Mouse (Mus musculus): ENCODE data around the gene Gm49394. TPM values are rescaled to one million over a fixed set of nuclear protein-coding genes. Genes with fewer than 3 reads are reported as not detected.
A peak's percentile ranks its signal among the peaks of the same experiment; 100 is the strongest.

Gm49394 gene
- polyA plus RNA-seq, 1 experiment from 2014 or later: 0.07 TPM

DNA sequence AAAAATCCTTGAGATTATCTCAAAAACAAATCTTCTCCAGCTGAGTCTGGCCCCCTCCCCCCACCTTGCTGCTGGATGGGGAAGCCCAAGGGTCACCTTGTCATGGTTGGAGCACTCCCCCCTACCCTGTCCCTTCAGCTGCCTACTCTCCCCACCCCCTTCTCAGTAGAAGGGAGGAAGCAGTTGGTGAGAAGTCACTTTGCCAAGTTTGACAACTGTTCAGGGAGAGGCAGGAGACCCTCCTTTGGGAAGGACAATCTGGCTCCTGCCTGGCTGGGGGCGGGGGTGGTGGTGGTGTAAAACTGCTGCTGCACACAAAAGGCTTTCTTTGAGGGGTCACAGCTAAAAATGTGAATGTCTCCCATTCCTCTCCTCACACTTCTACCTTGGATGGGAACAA lies 1.4 kb downstream of the Gm49394 start:
- 93% methylated on average over 1 of the region's 1 CpGs for WGBS

DNA sequence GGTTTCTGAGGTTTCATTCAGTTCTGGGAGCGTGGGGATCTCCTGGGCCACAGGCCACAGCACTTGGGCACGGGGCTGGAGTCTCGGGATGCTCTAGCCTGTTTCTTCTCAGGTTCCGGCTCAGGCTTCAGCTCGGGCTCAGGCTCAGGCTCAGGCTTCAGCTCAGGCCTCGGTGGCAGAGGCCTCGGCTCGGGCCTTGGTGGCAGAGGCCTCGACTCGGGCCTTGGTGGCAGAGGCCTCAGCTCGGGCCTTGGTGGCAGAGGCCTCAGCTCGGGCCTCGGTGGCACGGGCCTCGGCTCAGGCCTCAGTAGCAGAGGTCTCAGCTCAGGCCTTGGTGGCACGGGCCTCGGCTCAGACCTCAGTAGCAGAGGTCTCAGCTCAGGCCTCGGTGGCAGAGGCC lies 2.2 kb downstream of the Gm49394 start:
- Histone ChIP-seq H3K9ac (replicated peaks; ENCODE audit: low read length) (no peak overlapping the region), H3K27ac (ENCODE audit: low read length) (peak overlapping the region; percentile 35), H3K27me3 (ENCODE audit: insufficient read depth, low read length) (peaks cover 44% of the 10 kb centered on the region), H3K4me1 (ENCODE audit: insufficient read depth, low read length) (peaks cover 14% of the 10 kb centered on the region; the same call in 1 of the 2 replicates), H3K9me3 (ENCODE audit: low read length) (peaks cover 26% of the 10 kb centered on the region), H3K4me2 (replicated peaks; ENCODE audit: low read depth, low read length) (no peak overlapping the region), H3K36me3 (ENCODE audit: insufficient read depth, low read length) (peaks cover 19% of the 10 kb centered on the region; the same call in 1 of the 2 replicates), H3K4me3 (ENCODE audit: low read length) (no peak overlapping the region)
- ATAC-seq (ENCODE audit: low FRiP score, low TSS enrichment): no peak
- 95% methylated on average over 18 of the region's 18 CpGs for WGBS

More for the DNA sequence above, 1.4 kb downstream of the Gm49394 start:
- Histone ChIP-seq H3K27me3 (ENCODE audit: insufficient read depth, low read length) (peaks cover 35% of the 10 kb centered on the region), H3K4me1 (ENCODE audit: insufficient read depth, low read length) (peaks cover 12% of the 10 kb centered on the region; the same call in 1 of the 2 replicates), H3K36me3 (ENCODE audit: insufficient read depth, low read length) (peaks cover 19% of the 10 kb centered on the region; the same call in 1 of the 2 replicates), H3K9ac (replicated peaks; ENCODE audit: low read length) (no peak overlapping the region), H3K4me3 (ENCODE audit: low read length) (no peak overlapping the region), H3K9me3 (ENCODE audit: low read length) (peaks cover 26% of the 10 kb centered on the region), H3K4me2 (replicated peaks; ENCODE audit: low read depth, low read length) (no peak overlapping the region), H3K27ac (ENCODE audit: low read length) (no peak overlapping the region)
- no peak for ATAC-seq (ENCODE audit: low FRiP score, low TSS enrichment)

- Histone ChIP-seq H3K27ac (ENCODE audit: low read length) (peak within 1 kb of the TSS; percentile 58), H3K4me1 (ENCODE audit: insufficient read depth, low read length) (peaks cover 14% of the 10 kb centered on the region; the same call in 1 of the 2 replicates), H3K4me3 (ENCODE audit: low read length) (peak within 1 kb of the TSS; percentile 11), H3K4me2 (replicated peaks; ENCODE audit: low read depth, low read length) (peak within 1 kb of the TSS; percentile 10; the same call in 1 of the 2 replicates), H3K9ac (replicated peaks; ENCODE audit: low read length) (peak within 1 kb of the TSS; percentile 2; the same call in 1 of the 2 replicates), H3K27me3 (ENCODE audit: insufficient read depth, low read length) (peaks cover 47% of the 10 kb centered on the region), H3K36me3 (ENCODE audit: insufficient read depth, low read length) (peaks cover 19% of the 10 kb centered on the region; the same call in 1 of the 2 replicates), H3K9me3 (ENCODE audit: low read length) (peaks cover 26% of the 10 kb centered on the region)
- 63% methylated on average over 2 of the region's 2 CpGs for WGBS
- ATAC-seq (ENCODE audit: low FRiP score, low TSS enrichment): peak; percentile 24; the same call in 1 of the 2 replicates
Observed at GRCm38 (mm10) chr7:142666659-142667058, 3.1 kb downstream of the Gm49394 start, which contains the start of gene Igf2. Gene Igf2, minus strand, starts transcription at chr7:142666816.

GRCm38 (mm10) chr7:142666109-142666508 lies 3.6 kb downstream of the Gm49394 start:
- H3K27me3 ChIP-seq (ENCODE audit: insufficient read depth, low read length): peaks cover 50% of the 10 kb centered on the region
- no peak for ATAC-seq (ENCODE audit: low FRiP score, low TSS enrichment)
- H3K9ac ChIP-seq (replicated peaks; ENCODE audit: low read length): peak overlapping the region; percentile 2; the same call in 1 of the 2 replicates
- 76% methylated on average over 4 of the region's 4 CpGs for WGBS
- H3K4me3 ChIP-seq (ENCODE audit: low read length): peak overlapping the region; percentile 11
- H3K4me1 ChIP-seq (ENCODE audit: insufficient read depth, low read length): peaks cover 14% of the 10 kb centered on the region; the same call in 1 of the 2 replicates
- H3K9me3 ChIP-seq (ENCODE audit: low read length): peaks cover 24% of the 10 kb centered on the region
- H3K36me3 ChIP-seq (ENCODE audit: insufficient read depth, low read length): peaks cover 17% of the 10 kb centered on the region; the same call in 1 of the 2 replicates
- 0 out of 2 replicates have a peak overlapping the region, but pooled peaks have one; percentile 10 for H3K4me2 ChIP-seq (replicated peaks; ENCODE audit: low read depth, low read length)
- H3K27ac ChIP-seq (ENCODE audit: low read length): peak overlapping the region; percentile 58

GRCm38 (mm10) chr7:142665364-142665763 lies 4.4 kb downstream of the Gm49394 start:
- Histone ChIP-seq H3K4me1 (ENCODE audit: insufficient read depth, low read length) (peaks cover 14% of the 10 kb centered on the region; the same call in 1 of the 2 replicates), H3K36me3 (ENCODE audit: insufficient read depth, low read length) (0 out of 2 replicates have a peak, but pooled peaks cover 14% of the 10 kb centered on the region), H3K9ac (replicated peaks; ENCODE audit: low read length) (no peak overlapping the region), H3K27ac (ENCODE audit: low read length) (no peak overlapping the region), H3K4me3 (ENCODE audit: low read length) (no peak overlapping the region), H3K4me2 (replicated peaks; ENCODE audit: low read depth, low read length) (0 out of 2 replicates have a peak overlapping the region, but pooled peaks have one; percentile 69), H3K27me3 (ENCODE audit: insufficient read depth, low read length) (peaks cover 58% of the 10 kb centered on the region), H3K9me3 (ENCODE audit: low read length) (peaks cover 19% of the 10 kb centered on the region)
- 39% methylated on average over 5 of the region's 5 CpGs for WGBS
- ATAC-seq (ENCODE audit: low FRiP score, low TSS enrichment): no peak

DNA sequence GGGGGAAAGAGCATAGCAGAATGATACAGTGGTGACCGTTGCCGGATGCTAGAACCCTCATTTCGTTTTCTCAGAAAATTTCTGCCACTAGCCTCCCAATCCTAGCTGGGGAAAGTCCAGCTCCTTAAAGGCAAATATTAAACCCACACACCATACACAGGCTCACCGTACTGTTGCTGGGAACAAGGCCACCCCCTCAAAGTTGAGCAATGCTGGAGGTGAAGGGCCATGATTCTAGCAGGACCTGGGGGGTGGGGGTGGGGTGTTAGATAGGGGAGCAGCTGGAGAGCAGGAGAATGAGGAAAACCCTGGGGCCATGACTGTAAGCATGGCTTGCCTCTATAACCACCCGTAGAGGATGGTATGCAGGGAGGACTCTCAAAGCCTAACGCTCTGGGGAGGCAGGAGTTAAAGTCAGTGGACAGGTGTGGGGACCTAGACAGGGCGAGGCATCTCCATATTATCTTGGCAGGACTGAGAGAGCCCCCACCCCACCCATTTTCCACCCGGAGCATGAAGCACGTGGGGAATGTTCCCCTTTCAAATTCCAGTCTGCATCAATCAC lies 5.2 kb downstream of the Gm49394 start:
- WGBS: 10% methylated on average over 9 of the region's 9 CpGs
- Histone ChIP-seq H3K9me3 (ENCODE audit: low read length) (peaks cover 10% of the 10 kb centered on the region), H3K4me3 (ENCODE audit: low read length) (peak overlapping the region; percentile 51), H3K27ac (ENCODE audit: low read length) (no peak overlapping the region), H3K36me3 (ENCODE audit: insufficient read depth, low read length) (0 out of 2 replicates have a peak, but pooled peaks cover 9% of the 10 kb centered on the region), H3K9ac (replicated peaks; ENCODE audit: low read length) (peak overlapping the region; percentile 50), H3K4me2 (replicated peaks; ENCODE audit: low read depth, low read length) (peak overlapping the region; percentile 69), H3K27me3 (ENCODE audit: insufficient read depth, low read length) (peaks cover 66% of the 10 kb centered on the region), H3K4me1 (ENCODE audit: insufficient read depth, low read length) (peaks cover 14% of the 10 kb centered on the region; the same call in 1 of the 2 replicates)
- ATAC-seq (ENCODE audit: low FRiP score, low TSS enrichment): no peak

DNA sequence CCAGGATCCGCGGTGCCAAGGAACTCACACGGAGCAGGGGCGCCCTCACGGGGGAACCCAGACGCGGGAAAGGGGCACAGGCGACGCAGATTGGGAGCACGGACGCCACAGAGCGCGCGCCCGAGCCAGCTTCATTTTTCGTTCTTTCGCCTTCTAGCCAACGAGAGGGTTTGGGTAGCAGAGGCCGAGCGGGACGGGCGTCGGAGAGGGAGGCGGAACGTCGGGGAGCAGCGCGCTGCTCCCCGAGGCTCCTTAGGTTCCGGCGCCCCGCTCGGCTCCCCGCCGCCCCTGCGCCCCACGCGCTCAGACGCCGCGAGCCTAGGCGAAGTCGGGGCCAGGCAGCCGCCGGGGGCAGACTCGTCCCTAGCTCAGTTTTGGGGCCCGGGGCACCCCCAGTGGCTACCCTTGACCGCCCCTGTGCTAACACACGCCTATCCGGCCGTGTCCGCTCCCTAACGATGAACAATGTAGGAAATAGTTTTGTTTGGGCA lies 5.8 kb downstream of the Gm49394 start:
- H3K4me3 ChIP-seq (ENCODE audit: low read length): peak overlapping the region; percentile 51
- 1% methylated on average over 53 of the region's 53 CpGs for WGBS
- no peak for ATAC-seq (ENCODE audit: low FRiP score, low TSS enrichment)

GRCm38 (mm10) chr7:142663151-142663550 lies 6.6 kb downstream of the Gm49394 start:
- Histone ChIP-seq H3K27me3 (ENCODE audit: insufficient read depth, low read length) (peaks cover 79% of the 10 kb centered on the region), H3K9ac (replicated peaks; ENCODE audit: low read length) (peak overlapping the region; percentile 46; the same call in 1 of the 2 replicates), H3K4me1 (ENCODE audit: insufficient read depth, low read length) (peaks cover 25% of the 10 kb centered on the region), H3K4me2 (replicated peaks; ENCODE audit: low read depth, low read length) (peak overlapping the region; percentile 69), H3K27ac (ENCODE audit: low read length) (no peak overlapping the region), H3K9me3 (ENCODE audit: low read length) (no peaks in the 10 kb centered on the region), H3K4me3 (ENCODE audit: low read length) (peak overlapping the region; percentile 51), H3K36me3 (ENCODE audit: insufficient read depth, low read length) (0 out of 2 replicates have a peak, but pooled peaks cover 9% of the 10 kb centered on the region)
- WGBS: 34% methylated on average over 5 of the region's 5 CpGs
- ATAC-seq (ENCODE audit: low FRiP score, low TSS enrichment): no peak

More for the DNA sequence above, 5.8 kb downstream of the Gm49394 start:
- peak overlapping the region; percentile 69 for H3K4me2 ChIP-seq (replicated peaks; ENCODE audit: low read depth, low read length)
- peak overlapping the region; percentile 50 for H3K9ac ChIP-seq (replicated peaks; ENCODE audit: low read length)
- peaks cover 19% of the 10 kb centered on the region; the same call in 1 of the 2 replicates for H3K4me1 ChIP-seq (ENCODE audit: insufficient read depth, low read length)
- peaks cover 72% of the 10 kb centered on the region for H3K27me3 ChIP-seq (ENCODE audit: insufficient read depth, low read length)
- no peak overlapping the region for H3K27ac ChIP-seq (ENCODE audit: low read length)
- H3K36me3 ChIP-seq (ENCODE audit: insufficient read depth, low read length): 0 out of 2 replicates have a peak, but pooled peaks cover 9% of the 10 kb centered on the region
- H3K9me3 ChIP-seq (ENCODE audit: low read length): peaks cover 5% of the 10 kb centered on the region; the same call in 1 of the 2 replicates

GRCm38 (mm10) chr7:142661811-142662210 lies 7.9 kb downstream of the Gm49394 start:
- no peak for ATAC-seq (ENCODE audit: low FRiP score, low TSS enrichment)
- Histone ChIP-seq H3K9me3 (ENCODE audit: low read length) (no peaks in the 10 kb centered on the region), H3K27ac (ENCODE audit: low read length) (no peak overlapping the region), H3K4me2 (replicated peaks; ENCODE audit: low read depth, low read length) (peak overlapping the region; percentile 75), H3K27me3 (ENCODE audit: insufficient read depth, low read length) (peaks cover 91% of the 10 kb centered on the region), H3K36me3 (ENCODE audit: insufficient read depth, low read length) (0 out of 2 replicates have a peak, but pooled peaks cover 2% of the 10 kb centered on the region), H3K9ac (replicated peaks; ENCODE audit: low read length) (peak overlapping the region; percentile 24; the same call in 1 of the 2 replicates), H3K4me3 (ENCODE audit: low read length) (peak overlapping the region; percentile 63), H3K4me1 (ENCODE audit: insufficient read depth, low read length) (peaks cover 28% of the 10 kb centered on the region)

Measured in kidney, embryonic 16.5 days (tissue).